Mouse (Mus musculus) forebrain, embryonic 13.5 days (tissue): ENCODE results near the gene Lmx1a. TPM values are rescaled to one million over a fixed set of nuclear protein-coding genes. Genes with fewer than 3 reads are reported as not detected.

ENCODE experiments used
- ATAC-seq: fragments of 200-750 bp; cut with Nextera tagmentation; 2 replicates; pipeline ENCODE4 v1.8.0; 2017
- H3K27ac ChIP-seq: fragments of 300-500 bp; sonication (generic); 2 replicates; pipeline ENCODE4 v1.5.1; 2015; ENCODE audit warnings: inconsistent platforms, mild to moderate bottlenecking, moderate library complexity
- H3K27me3 ChIP-seq: fragments of 300-500 bp; sonication (generic); 2 replicates; pipeline ENCODE4 v1.6.1; 2015; ENCODE audit warnings: mild to moderate bottlenecking, inconsistent platforms
- H3K36me3 ChIP-seq: fragments of 300-500 bp; sonication (generic); 2 replicates; pipeline ENCODE4 v1.6.1; 2015; ENCODE audit warnings: mild to moderate bottlenecking, inconsistent platforms; ENCODE audit not compliant: poor library complexity, severe bottlenecking
- H3K4me1 ChIP-seq: fragments of 300-500 bp; sonication (generic); 2 replicates; pipeline ENCODE4 v1.6.1; 2015; ENCODE audit warnings: inconsistent platforms
- H3K4me2 ChIP-seq: fragments of 300-500 bp; sonication (generic); 2 replicates; pipeline ENCODE4 v1.6.1; 2015; ENCODE audit warnings: inconsistent platforms, mild to moderate bottlenecking, moderate library complexity
- H3K4me3 ChIP-seq: fragments of 300-500 bp; sonication (generic); 2 replicates; pipeline ENCODE4 v1.5.1; 2015; ENCODE audit warnings: mild to moderate bottlenecking, inconsistent platforms
- H3K9ac ChIP-seq: fragments of 300-500 bp; sonication (generic); 2 replicates; pipeline ENCODE4 v1.6.1; 2015; ENCODE audit warnings: mild to moderate bottlenecking, inconsistent platforms
- H3K9me3 ChIP-seq: fragments of 300-500 bp; sonication (generic); replicated peaks from 2 replicates; pipeline ENCODE4 v1.6.1; 2016; ENCODE audit warnings: inconsistent platforms
- WGBS: fragments of 180-500 bp; shearing (Covaris S2); methylation state at CpG from one replicate; pipeline ENCODE4 v1.1.7; 2015; 5-methylcytosine and 5-hydroxymethylcytosine counted together
- polyA plus RNA-seq: library from polyadenylated mRNA; unstranded; fragments of >200 nt; fragmentation: Nextera tagmentation; extraction: Ambion mirVana; gene quantifications from 2 replicates; pipeline ENCODE4 v1.2.1, GENCODE M21; 2015

The Lmx1a gene
- polyA plus RNA-seq, 1 experiment from 2014 or later = 2.5 TPM

DNA sequence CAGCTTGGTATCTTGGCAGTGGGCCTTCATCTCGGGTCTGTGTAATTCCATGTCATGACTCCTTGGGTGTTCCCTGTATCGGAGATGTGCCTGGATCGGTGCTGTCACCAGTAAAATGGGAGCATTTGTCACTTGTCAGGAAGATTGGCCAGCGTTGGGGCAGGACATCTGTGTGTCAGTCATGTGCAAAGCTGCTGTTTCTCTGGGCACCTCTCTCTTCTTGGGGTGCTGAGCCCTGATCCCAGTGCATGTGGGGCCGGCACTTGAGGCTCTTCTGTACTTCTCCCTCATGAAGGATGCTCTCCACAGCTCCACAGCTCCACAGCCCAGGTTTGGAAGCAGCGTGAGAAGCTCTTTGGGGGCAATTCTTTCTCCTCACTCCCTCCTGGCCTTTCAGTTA is 10.7 kb downstream of the Lmx1a start:
- no peak for ATAC-seq
- Histone ChIP-seq H3K4me1 (no peaks in the 10 kb centered on the region), H3K4me2 (no peak overlapping the region), H3K4me3 (no peak overlapping the region), H3K36me3 (no peaks in the 10 kb centered on the region), H3K27ac (no peak overlapping the region), H3K9me3 (peaks cover 4% of the 10 kb centered on the region), H3K27me3 (peaks cover 75% of the 10 kb centered on the region), H3K9ac (no peak overlapping the region)
- 15% methylated on average over 6 of the region's 6 CpGs for WGBS

DNA sequence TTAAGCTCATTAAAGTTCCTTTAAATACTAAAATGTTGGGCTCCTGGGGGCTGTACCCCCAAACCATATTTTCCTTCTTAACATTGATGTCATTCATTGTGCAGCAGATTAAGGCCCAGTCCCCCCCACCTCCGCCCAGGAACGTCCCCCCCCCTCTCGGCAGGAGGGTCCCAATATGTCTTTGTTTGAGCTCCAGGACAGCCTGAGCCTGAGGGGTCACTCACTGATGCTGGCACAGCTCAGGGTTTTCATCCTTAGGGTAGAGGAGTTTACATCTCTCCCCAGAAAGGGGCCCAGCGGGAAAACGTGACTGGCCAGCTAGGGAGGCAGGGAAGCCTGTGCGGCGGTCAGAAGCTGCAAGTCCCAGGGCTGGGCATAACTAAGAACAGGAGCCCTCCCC is 11.2 kb downstream of the Lmx1a start:
- no peak overlapping the region for H3K4me3 ChIP-seq
- no peak overlapping the region for H3K27ac ChIP-seq
- H3K27me3 ChIP-seq = peaks cover 70% of the 10 kb centered on the region
- under 1% methylated on average over 7 of the region's 7 CpGs for WGBS
- ATAC-seq = no peak
- no peaks in the 10 kb centered on the region for H3K36me3 ChIP-seq
- H3K9ac ChIP-seq = no peak overlapping the region
- H3K4me1 ChIP-seq = no peaks in the 10 kb centered on the region
- H3K9me3 ChIP-seq = peaks cover 4% of the 10 kb centered on the region
- no peak overlapping the region for H3K4me2 ChIP-seq

DNA sequence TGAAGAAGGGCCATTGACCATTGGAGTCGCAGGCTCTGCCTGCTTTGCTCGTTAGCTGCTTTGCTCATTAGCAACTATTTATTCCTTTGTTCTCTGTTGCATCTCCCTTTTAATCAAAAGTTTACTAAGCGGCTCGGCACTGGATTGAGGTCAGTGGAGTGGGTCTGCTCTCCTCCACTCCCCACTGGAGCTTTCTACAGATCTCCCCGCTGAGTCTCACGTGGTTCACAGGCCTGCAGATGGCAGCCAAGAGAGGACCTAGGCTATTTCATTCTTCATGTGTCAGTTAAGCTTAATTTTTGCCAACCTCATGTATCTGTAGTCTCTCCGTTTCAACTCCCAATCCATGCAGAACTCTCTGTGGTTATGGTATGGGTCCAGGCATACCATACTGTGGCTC is 16.5 kb downstream of the Lmx1a start:
- ATAC-seq = no peak
- Histone ChIP-seq H3K27ac (no peak overlapping the region), H3K4me3 (no peak overlapping the region), H3K27me3 (peaks cover 24% of the 10 kb centered on the region), H3K36me3 (no peaks in the 10 kb centered on the region), H3K9ac (no peak overlapping the region), H3K9me3 (peaks cover 4% of the 10 kb centered on the region), H3K4me1 (no peaks in the 10 kb centered on the region), H3K4me2 (no peak overlapping the region)
- WGBS = 45% methylated on average over 7 of the region's 7 CpGs

DNA sequence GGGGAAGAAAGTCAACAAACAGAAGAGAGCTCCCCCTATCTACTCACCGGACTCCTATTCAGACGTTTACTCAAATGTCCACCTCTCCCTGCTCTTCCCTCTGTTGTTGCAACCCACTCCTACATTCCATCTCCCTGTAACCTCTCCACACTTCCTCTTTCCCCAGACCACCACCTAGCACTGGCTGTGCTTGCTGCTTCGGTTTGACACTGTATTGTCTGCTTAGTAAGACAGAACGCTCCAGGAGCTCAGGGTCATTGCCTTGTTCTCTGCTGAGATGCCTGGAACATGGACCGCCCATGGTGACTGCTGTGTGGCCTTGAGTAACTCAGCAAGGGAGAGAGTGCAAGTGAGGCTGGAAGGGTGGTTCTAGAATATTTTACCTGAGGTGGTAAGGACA is 19.7 kb downstream of the Lmx1a start:
- 64% methylated on average over 5 of the region's 5 CpGs for WGBS
- H3K36me3 ChIP-seq = no peaks in the 10 kb centered on the region
- no peak overlapping the region for H3K27ac ChIP-seq
- no peak for ATAC-seq
- 0 out of 2 replicates have a peak, but pooled peaks cover 7% of the 10 kb centered on the region for H3K27me3 ChIP-seq
- H3K9me3 ChIP-seq = no peaks in the 10 kb centered on the region
- H3K4me1 ChIP-seq = no peaks in the 10 kb centered on the region
- no peak overlapping the region for H3K4me3 ChIP-seq
- H3K4me2 ChIP-seq = no peak overlapping the region
- no peak overlapping the region for H3K9ac ChIP-seq

DNA sequence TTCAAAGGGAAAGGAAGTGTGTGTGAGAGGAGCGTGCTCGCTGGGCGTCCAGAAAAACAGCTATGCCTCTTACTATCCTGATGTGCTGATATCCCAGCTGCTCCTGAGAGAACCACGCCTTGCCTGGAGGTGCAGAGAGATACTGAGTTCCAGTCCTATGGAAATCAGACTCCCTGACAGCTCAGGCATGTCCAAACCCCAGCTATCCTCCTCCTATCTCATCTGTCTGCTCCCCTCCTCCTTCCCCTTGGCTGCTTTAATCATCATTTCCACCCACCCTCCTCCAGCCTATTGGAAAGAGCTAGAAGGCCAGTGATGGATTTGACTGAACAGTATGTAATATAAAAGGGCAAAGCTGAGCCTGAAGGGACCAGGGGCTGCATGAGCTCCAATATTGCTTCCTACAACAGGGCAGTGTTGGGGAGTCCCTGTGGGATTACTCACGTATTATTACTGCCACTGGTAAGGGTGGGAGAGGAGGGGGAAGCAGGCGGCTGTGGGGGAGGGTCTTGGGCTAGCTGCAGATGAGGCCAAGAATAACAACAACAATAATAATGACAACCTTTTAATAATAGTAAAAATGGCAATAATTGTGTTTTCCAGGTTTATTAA is 26.8 kb downstream of the Lmx1a start:
- Histone ChIP-seq H3K36me3 (no peaks in the 10 kb centered on the region), H3K27me3 (0 out of 2 replicates have a peak, but pooled peaks cover 3% of the 10 kb centered on the region), H3K4me3 (no peak overlapping the region), H3K4me1 (no peaks in the 10 kb centered on the region), H3K4me2 (no peak overlapping the region), H3K27ac (no peak overlapping the region), H3K9me3 (no peaks in the 10 kb centered on the region), H3K9ac (no peak overlapping the region)
- WGBS = 47% methylated on average over 6 of the region's 6 CpGs
- ATAC-seq = no peak

DNA sequence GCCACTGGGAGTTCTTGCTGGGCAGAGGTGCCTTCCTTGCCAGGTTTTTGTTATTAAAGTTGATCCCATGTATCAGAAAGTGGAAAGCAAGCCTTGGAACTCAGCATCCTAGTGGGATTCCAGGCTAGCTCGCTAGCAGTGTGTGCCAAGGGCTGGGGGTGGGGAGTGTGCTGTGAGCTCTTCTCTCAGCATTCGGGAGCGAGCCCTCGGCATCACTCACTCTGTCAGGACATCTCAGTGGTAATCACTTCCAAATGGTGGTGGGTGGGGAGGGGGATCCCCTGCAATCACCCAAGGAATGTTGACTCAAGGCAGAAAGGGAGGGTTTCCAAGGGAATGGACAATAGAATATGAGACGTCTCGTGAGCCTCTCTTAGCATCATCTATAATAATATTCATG is 45.4 kb downstream of the Lmx1a start:
- WGBS = 12% methylated on average over 6 of the region's 6 CpGs
- H3K27me3 ChIP-seq = no peaks in the 10 kb centered on the region
- no peak for ATAC-seq
- H3K9me3 ChIP-seq = no peaks in the 10 kb centered on the region
- H3K4me3 ChIP-seq = no peak overlapping the region
- no peak overlapping the region for H3K9ac ChIP-seq
- no peaks in the 10 kb centered on the region for H3K36me3 ChIP-seq
- no peak overlapping the region for H3K27ac ChIP-seq
- H3K4me2 ChIP-seq = no peak overlapping the region
- H3K4me1 ChIP-seq = peaks cover 5% of the 10 kb centered on the region; the same call in 1 of the 2 replicates

DNA sequence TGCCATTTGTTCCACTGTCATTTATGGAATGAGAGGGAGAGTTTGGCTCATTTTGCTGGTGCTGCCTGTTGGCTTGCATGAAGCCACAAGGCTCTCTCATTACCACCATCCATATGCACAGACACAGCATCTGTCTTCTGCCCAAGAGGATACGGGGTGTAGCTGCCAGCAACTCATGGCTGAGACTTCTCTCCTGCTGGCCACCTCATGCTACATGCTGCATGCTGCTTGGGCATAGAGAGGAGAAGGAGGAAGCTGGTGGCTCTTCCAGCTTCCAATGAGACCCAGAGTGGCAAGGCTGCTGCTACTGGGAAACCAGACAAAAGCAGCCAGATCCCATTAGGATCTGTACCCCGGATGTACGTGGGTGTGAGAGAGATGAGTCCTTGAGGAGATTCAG is 47.8 kb downstream of the Lmx1a start:
- ATAC-seq = no peak

DNA sequence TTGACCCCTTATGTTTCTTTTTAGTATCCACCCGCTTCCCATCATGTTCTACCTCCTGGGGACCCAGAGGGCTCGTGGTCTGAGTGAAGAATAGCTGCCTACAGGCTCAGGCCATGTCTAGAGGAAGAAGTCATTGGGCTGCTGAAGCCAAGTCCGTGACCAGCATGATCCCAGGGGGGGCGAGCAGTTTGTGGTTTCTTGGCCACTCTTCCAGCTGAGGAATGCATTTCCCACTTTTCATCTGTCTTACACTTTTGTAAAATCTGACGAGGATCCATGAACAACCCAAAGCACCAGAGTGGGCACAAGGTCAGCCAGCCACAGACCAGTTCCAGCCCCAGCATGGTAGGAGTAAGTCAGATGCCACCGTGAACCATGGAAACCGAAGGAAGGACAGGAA is 50.2 kb downstream of the Lmx1a start:
- no peaks in the 10 kb centered on the region for H3K27me3 ChIP-seq
- no peaks in the 10 kb centered on the region for H3K9me3 ChIP-seq
- no peak overlapping the region for H3K9ac ChIP-seq
- no peak for ATAC-seq
- H3K4me3 ChIP-seq = no peak overlapping the region
- H3K4me1 ChIP-seq = no peaks in the 10 kb centered on the region
- no peaks in the 10 kb centered on the region for H3K36me3 ChIP-seq
- H3K4me2 ChIP-seq = no peak overlapping the region
- 84% methylated on average over 7 of the region's 7 CpGs for WGBS
- no peak overlapping the region for H3K27ac ChIP-seq

More for the DNA sequence above, 47.8 kb downstream of the Lmx1a start:
- Histone ChIP-seq H3K4me3 (no peak overlapping the region), H3K4me1 (peaks cover 5% of the 10 kb centered on the region; the same call in 1 of the 2 replicates), H3K27ac (no peak overlapping the region), H3K9me3 (no peaks in the 10 kb centered on the region), H3K9ac (no peak overlapping the region), H3K36me3 (no peaks in the 10 kb centered on the region), H3K27me3 (no peaks in the 10 kb centered on the region), H3K4me2 (no peak overlapping the region)
- 85% methylated on average over 3 of the region's 3 CpGs for WGBS

DNA sequence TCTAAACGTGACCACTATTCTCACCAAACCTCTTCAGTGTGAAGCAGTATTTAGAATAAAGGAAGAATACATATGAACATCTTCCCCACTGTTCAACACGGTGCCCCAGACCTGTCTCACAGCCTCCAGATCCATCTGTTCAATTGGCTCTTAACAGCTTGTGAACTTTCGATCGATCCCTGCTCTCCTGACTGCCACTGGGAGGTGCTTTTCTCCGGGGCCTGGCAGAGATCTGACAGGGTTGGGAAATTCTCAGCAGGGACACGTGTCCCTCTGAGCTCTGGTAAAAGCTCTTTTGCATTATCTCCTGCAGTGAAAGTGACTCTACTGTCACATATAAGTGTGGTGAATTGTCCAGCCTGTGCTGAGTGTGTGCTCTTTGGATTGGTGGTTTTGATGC is 57.6 kb downstream of the Lmx1a start:
- Histone ChIP-seq H3K4me2 (no peak overlapping the region), H3K4me3 (no peak overlapping the region), H3K9ac (no peak overlapping the region), H3K27me3 (no peaks in the 10 kb centered on the region), H3K27ac (no peak overlapping the region), H3K4me1 (no peaks in the 10 kb centered on the region), H3K9me3 (no peaks in the 10 kb centered on the region), H3K36me3 (no peaks in the 10 kb centered on the region)
- no peak for ATAC-seq
- 51% methylated on average over 6 of the region's 6 CpGs for WGBS

DNA sequence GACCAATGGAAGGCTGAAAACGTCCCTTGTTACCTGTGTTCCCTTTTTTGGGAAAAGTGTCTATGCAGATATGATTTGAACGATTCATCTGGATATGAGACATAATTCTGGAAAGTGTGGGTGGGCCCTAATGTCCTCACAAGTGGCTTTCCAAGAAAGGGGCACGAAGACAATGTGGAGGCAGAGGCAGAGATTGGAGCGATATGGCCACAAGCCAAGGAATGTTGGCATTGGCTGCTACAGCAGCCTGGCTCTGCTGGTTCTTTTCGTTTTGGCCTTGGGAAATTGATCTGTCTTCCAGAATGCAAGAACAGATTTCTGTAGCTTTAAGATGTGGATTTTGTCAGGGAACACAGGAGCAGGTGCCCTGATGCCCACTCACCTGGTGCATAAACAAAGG is 63.6 kb downstream of the Lmx1a start:
- WGBS = 66% methylated on average over 5 of the region's 5 CpGs
- H3K4me2 ChIP-seq = no peak overlapping the region
- no peak for ATAC-seq
- H3K36me3 ChIP-seq = no peaks in the 10 kb centered on the region
- peaks cover 24% of the 10 kb centered on the region for H3K4me1 ChIP-seq
- H3K4me3 ChIP-seq = no peak overlapping the region
- no peak overlapping the region for H3K9ac ChIP-seq
- 0 out of 2 replicates have a peak, but pooled peaks cover 3% of the 10 kb centered on the region for H3K27me3 ChIP-seq
- H3K9me3 ChIP-seq = no peaks in the 10 kb centered on the region
- no peak overlapping the region for H3K27ac ChIP-seq

DNA sequence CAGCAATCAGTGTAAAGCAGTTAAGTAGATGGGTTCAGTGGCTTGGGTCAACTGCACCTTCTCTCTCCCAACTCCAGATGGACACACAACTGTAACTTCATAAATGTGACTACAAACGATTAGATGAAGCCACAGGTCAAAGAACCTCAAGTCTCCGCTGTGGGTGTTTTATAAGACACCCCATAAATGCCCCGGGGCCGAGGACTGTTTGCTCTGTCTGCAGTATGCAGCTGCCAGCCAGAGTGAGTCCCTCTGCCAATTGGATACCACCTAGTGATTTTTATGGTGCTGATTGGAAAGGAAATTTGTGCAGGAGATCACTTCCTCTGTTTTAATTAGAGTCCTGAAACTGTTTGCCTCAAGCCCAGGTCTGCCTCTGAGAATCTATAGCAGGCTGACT is 65.0 kb downstream of the Lmx1a start:
- WGBS = 79% methylated on average over 4 of the region's 4 CpGs
- no peaks in the 10 kb centered on the region for H3K9me3 ChIP-seq
- no peak for ATAC-seq
- 0 out of 2 replicates have a peak, but pooled peaks cover 3% of the 10 kb centered on the region for H3K27me3 ChIP-seq
- no peak overlapping the region for H3K4me2 ChIP-seq
- no peak overlapping the region for H3K27ac ChIP-seq
- no peak overlapping the region for H3K9ac ChIP-seq
- no peak overlapping the region for H3K4me3 ChIP-seq
- H3K36me3 ChIP-seq = no peaks in the 10 kb centered on the region
- H3K4me1 ChIP-seq = peaks cover 24% of the 10 kb centered on the region

DNA sequence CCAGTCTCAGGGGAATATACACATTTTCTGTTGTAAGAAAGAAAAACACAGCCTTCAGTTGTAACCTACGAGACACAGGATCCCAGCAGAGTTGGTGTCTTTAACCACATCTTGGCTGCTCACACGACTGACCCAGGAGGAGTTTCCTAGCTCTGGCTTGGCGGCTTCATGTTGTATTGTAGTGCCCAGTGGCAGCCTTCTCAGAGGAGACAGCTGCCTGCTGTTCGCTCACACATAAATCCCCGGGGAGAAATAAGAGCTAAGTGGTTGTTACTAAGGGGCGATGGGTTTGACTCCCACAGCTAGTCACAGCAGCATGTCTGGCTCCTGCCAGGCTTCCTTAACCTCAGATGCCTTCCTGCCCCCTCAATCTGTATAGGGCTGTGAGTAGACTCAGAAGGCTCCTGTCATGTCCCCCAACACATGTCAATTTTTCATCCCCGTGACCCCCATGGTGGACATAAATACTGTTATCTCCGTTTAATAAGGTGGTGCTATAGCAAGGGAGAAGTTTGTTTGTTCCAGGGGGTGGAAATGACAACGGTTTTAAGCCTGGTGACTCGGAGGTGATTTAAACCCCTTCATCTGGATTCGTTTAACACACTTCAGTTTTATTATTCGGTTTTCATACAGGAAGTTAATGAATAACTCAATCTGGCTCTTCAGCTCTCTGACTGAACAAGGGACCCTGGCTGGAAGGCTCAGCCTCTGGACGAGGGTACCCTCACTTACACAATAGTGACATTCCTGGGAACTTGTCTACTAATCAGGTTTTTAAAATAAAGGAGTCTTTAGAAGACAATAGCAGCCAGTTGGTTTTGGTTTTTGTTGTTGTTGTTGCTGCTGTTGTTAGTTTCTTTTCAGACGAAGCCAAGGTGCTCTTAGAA is 65.8 kb downstream of the Lmx1a start:
- Histone ChIP-seq H3K27me3 (0 out of 2 replicates have a peak, but pooled peaks cover 8% of the 10 kb centered on the region), H3K9ac (no peak overlapping the region), H3K4me2 (no peak overlapping the region), H3K4me3 (no peak overlapping the region), H3K27ac (no peak overlapping the region), H3K9me3 (no peaks in the 10 kb centered on the region), H3K36me3 (no peaks in the 10 kb centered on the region), H3K4me1 (peaks cover 24% of the 10 kb centered on the region)
- ATAC-seq = no peak
- 19% methylated on average over 14 of the region's 14 CpGs for WGBS
